Mouse (Mus musculus): Measurements from ENCODE around the gene Ms4a4b. TPM values are rescaled to one million over a fixed set of nuclear protein-coding genes. Genes with fewer than 3 reads are reported as not detected.
"Not testable (repeated sequence)": the region's sequence is repeated elsewhere in the genome, so short reads cannot be mapped to it uniquely, and the experiment has no call there.

Ms4a4b gene
- polyA plus RNA-seq, 2 experiments, result 0.06 to 0.26 TPM

- ATAC-seq (ENCODE audit: low FRiP score, low read depth) (no peak), DNase-seq (ENCODE audit: low spot score) (no peak)
- WGBS, result 89% methylated on average over 2 of the region's 2 CpGs
- Histone ChIP-seq H3K36me3 (ENCODE audit: control insufficient read depth, insufficient read depth, low read length) (no peaks in the 10 kb centered on the region), H3K9ac (ENCODE audit: low read depth, low read length, severe bottlenecking) (no peak overlapping the region), H3K27ac (replicated peaks; ENCODE audit: low read depth, low read length) (no peak overlapping the region), H3K9me3 (ENCODE audit: control insufficient read depth, low read length) (no peaks in the 10 kb centered on the region), H3K4me1 (ENCODE audit: control insufficient read depth, insufficient read depth, low read length) (no peaks in the 10 kb centered on the region), H3K4me3 (replicated peaks; ENCODE audit: low read length) (no peak overlapping the region), H3K4me2 (replicated peaks; ENCODE audit: low read depth, low read length, severe bottlenecking) (no peak overlapping the region), H3K27me3 (ENCODE audit: control insufficient read depth, insufficient read depth, low read length) (no peaks in the 10 kb centered on the region)
- TF ChIP-seq POLR2A (IDR thresholded peaks at IDR 0.05; ENCODE audit: borderline replicate concordance, extremely low read depth, insufficient read depth, insufficient read length), result no peak
Observed at GRCm38 (mm10) chr19:11447238-11447637, 3.9 kb downstream of the Ms4a4b start.

GRCm38 (mm10) chr19:11459041-11459440 lies 15.7 kb downstream of the Ms4a4b start:
- not testable (repeated sequence) for ATAC-seq (ENCODE audit: low FRiP score, low read depth)
- 72% methylated on average over 2 of the region's 4 CpGs for WGBS

GRCm38 (mm10) chr19:11464795-11465194 lies 21.4 kb downstream of the Ms4a4b start:
- ATAC-seq (ENCODE audit: low FRiP score, low read depth), result not testable (repeated sequence)

More at GRCm38 (mm10) chr19:11459041-11459440, 15.7 kb downstream of the Ms4a4b start:
- DNase-seq (ENCODE audit: low spot score); H3K4me1 ChIP-seq (ENCODE audit: control insufficient read depth, insufficient read depth, low read length); H3K36me3 ChIP-seq (ENCODE audit: control insufficient read depth, insufficient read depth, low read length); H3K27me3 ChIP-seq (ENCODE audit: control insufficient read depth, insufficient read depth, low read length); H3K4me2 ChIP-seq (replicated peaks; ENCODE audit: low read depth, low read length, severe bottlenecking); H3K27ac ChIP-seq (replicated peaks; ENCODE audit: low read depth, low read length); H3K9me3 ChIP-seq (ENCODE audit: control insufficient read depth, low read length); H3K9ac ChIP-seq (ENCODE audit: low read depth, low read length, severe bottlenecking); H3K4me3 ChIP-seq (replicated peaks; ENCODE audit: low read length): not testable (repeated sequence)

GRCm38 (mm10) chr19:11466471-11466870 lies 23.1 kb downstream of the Ms4a4b start:
- Histone ChIP-seq H3K9me3 (ENCODE audit: control insufficient read depth, low read length) (no peaks in the 10 kb centered on the region), H3K4me3 (replicated peaks; ENCODE audit: low read length) (no peak overlapping the region), H3K9ac (ENCODE audit: low read depth, low read length, severe bottlenecking) (no peak overlapping the region), H3K4me1 (ENCODE audit: control insufficient read depth, insufficient read depth, low read length) (no peaks in the 10 kb centered on the region), H3K27me3 (ENCODE audit: control insufficient read depth, insufficient read depth, low read length) (no peaks in the 10 kb centered on the region), H3K36me3 (ENCODE audit: control insufficient read depth, insufficient read depth, low read length) (no peaks in the 10 kb centered on the region), H3K27ac (replicated peaks; ENCODE audit: low read depth, low read length) (no peak overlapping the region), H3K4me2 (replicated peaks; ENCODE audit: low read depth, low read length, severe bottlenecking) (no peak overlapping the region)
- DNase-seq (ENCODE audit: low spot score) (no peak), ATAC-seq (ENCODE audit: low FRiP score, low read depth) (no peak)
- no peak for TF ChIP-seq POLR2A (IDR thresholded peaks at IDR 0.05; ENCODE audit: borderline replicate concordance, extremely low read depth, insufficient read depth, insufficient read length)
- 76% methylated on average over 5 of the region's 5 CpGs for WGBS

More at GRCm38 (mm10) chr19:11464795-11465194, 21.4 kb downstream of the Ms4a4b start:
- H3K4me1 ChIP-seq (ENCODE audit: control insufficient read depth, insufficient read depth, low read length); H3K4me3 ChIP-seq (replicated peaks; ENCODE audit: low read length); H3K4me2 ChIP-seq (replicated peaks; ENCODE audit: low read depth, low read length, severe bottlenecking); H3K9ac ChIP-seq (ENCODE audit: low read depth, low read length, severe bottlenecking); DNase-seq (ENCODE audit: low spot score); H3K27me3 ChIP-seq (ENCODE audit: control insufficient read depth, insufficient read depth, low read length); H3K9me3 ChIP-seq (ENCODE audit: control insufficient read depth, low read length); H3K27ac ChIP-seq (replicated peaks; ENCODE audit: low read depth, low read length); H3K36me3 ChIP-seq (ENCODE audit: control insufficient read depth, insufficient read depth, low read length): not testable (repeated sequence)
- 48% methylated on average over 1 of the region's 1 CpGs for WGBS

- not testable (repeated sequence) for H3K27me3 ChIP-seq (ENCODE audit: control insufficient read depth, insufficient read depth, low read length); ATAC-seq (ENCODE audit: low FRiP score, low read depth); H3K4me1 ChIP-seq (ENCODE audit: control insufficient read depth, insufficient read depth, low read length); H3K9ac ChIP-seq (ENCODE audit: low read depth, low read length, severe bottlenecking); DNase-seq (ENCODE audit: low spot score); H3K4me3 ChIP-seq (replicated peaks; ENCODE audit: low read length); H3K9me3 ChIP-seq (ENCODE audit: control insufficient read depth, low read length); H3K27ac ChIP-seq (replicated peaks; ENCODE audit: low read depth, low read length); H3K36me3 ChIP-seq (ENCODE audit: control insufficient read depth, insufficient read depth, low read length); H3K4me2 ChIP-seq (replicated peaks; ENCODE audit: low read depth, low read length, severe bottlenecking)
- 46% methylated on average over 1 of the region's 1 CpGs for WGBS
Observed at GRCm38 (mm10) chr19:11468361-11468760, 25.0 kb downstream of the Ms4a4b start.

GRCm38 (mm10) chr19:11469215-11469614 lies 25.9 kb downstream of the Ms4a4b start, which contains the start of gene Ms4a6c:
Gene Ms4a6c (plus strand): TSS chr19:11469366.
- H3K4me1 ChIP-seq (ENCODE audit: control insufficient read depth, insufficient read depth, low read length); H3K36me3 ChIP-seq (ENCODE audit: control insufficient read depth, insufficient read depth, low read length); H3K27ac ChIP-seq (replicated peaks; ENCODE audit: low read depth, low read length); DNase-seq (ENCODE audit: low spot score); H3K27me3 ChIP-seq (ENCODE audit: control insufficient read depth, insufficient read depth, low read length); H3K4me3 ChIP-seq (replicated peaks; ENCODE audit: low read length); ATAC-seq (ENCODE audit: low FRiP score, low read depth); H3K9ac ChIP-seq (ENCODE audit: low read depth, low read length, severe bottlenecking); H3K9me3 ChIP-seq (ENCODE audit: control insufficient read depth, low read length); H3K4me2 ChIP-seq (replicated peaks; ENCODE audit: low read depth, low read length, severe bottlenecking): not testable (repeated sequence)
- WGBS, result 75% methylated on average over 4 of the region's 4 CpGs

All from limb, embryonic 14.5 days (tissue).